Mouse (Mus musculus) brain, adult 2 months (tissue): ENCODE data around the gene Cyp39a1.
A peak's percentile ranks its signal among the peaks of the same experiment; 100 is the strongest.

Source experiments
- DNase-seq: peaks from one replicate; pipeline ENCODE4 v3.0.0; 2011; ENCODE audit warnings: low read depth, low spot score

Cyp39a1 gene

DNA sequence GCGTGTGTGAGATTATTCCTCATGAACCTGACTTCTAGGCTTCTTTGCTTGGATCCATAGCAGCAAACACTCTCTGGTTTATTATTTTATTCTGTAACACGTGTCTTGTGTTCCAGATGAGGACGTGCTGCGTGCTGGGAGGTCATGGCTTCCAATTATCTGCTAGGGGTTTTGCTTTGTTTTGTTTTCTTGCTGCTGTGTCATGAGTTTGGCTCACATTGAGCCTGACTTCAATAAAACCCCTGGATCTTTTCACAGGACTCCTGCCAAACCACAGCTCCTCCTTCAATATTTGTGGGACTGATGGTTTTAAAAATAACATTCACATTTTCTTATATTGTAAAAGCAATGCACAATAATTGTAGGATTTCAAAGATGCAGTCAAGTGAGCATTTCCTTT is 117.3 kb downstream of the Cyp39a1 start:
- no peak for DNase-seq

DNA sequence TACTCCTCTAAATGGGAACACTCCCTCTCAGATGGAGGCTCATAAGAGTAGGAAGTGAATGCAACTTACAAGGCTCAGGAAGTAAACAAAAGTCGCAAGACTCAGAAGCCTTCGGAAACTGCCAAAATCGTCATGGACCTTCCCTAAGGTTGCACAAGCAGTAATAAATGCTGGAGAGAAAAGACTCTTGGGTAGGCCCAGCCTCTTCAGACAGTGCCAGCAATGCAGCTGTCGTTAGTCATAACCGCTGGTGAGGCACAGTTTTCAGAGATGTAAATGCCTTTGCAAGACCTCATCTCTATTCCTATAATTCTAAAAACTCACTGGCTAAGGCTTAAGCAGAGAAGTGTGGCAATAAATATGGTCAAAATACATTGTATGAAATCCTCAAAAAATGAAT is 121.0 kb downstream of the Cyp39a1 start:
- no peak for DNase-seq

DNA sequence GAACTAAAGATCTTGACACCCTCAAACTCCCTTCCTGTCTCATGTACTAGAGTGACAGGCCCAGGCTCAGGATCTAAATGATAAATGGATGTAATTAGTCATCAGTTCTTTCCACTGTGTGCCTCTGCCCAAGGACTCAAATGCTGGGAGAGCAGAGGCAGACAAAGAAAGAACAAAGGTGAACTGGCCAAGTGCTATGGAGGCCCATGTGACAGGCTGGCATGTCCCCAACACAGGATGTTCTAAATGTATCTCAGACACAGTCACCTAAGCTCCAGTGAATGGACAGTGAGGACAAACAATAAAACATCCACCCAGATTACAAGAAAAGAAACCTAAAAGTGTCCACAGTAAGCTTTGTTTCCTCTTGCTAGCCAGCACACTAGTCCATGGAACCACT is 122.2 kb downstream of the Cyp39a1 start:
- DNase-seq, result no peak

DNA sequence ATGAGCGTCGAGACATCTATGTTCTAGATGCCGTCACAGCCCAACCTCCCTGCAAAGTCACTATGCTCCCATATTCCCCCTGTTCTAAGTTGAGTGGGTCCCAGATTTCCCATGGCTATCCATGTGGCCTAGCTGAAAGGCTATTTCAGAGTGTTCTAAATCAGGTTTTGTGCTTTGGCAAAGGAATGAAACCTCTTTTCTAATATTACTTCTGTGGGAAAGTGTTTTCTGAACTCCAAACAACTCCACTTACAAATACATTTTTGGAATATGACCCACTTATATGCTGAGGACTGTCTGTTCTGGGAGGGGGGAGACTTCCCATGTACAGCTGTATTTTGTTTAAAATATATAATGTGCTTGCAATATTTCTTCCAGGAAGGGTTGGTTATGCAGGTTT is 124.5 kb downstream of the Cyp39a1 start:
- peak; percentile 47 for DNase-seq

DNA sequence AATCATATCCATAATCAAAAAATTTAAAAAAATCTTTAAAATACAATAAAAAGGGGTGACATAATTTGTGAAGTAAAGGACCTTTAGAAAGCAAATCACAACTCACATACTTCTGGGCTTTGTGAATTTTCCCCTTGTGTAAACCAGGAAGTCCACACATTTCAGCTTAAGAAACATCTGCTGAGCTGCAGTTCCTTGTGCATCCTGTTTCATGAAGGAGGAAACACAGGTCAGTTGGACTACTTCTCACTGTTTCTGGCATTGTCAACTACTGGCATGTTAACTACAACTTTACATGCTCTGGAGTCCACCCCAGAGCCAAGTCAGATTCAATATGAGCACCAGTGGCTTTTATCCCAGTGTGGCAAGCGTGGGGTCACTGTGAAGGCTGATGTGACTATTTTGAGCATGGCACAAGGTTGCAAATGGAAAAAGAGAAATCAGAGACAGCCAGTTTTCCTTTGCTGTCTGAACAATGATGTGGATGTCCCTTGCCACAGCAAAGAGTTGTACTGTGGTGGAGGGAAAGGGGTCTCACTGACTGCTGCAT is 127.6 kb downstream of the Cyp39a1 start:
- no peak for DNase-seq
